Mouse (Mus musculus) right cerebral cortex, adult 2 months (tissue): ENCODE data around the gene Dpysl5.
"Not testable (repeated sequence)": the region's sequence is repeated elsewhere in the genome, so short reads cannot be mapped to it uniquely, and the experiment has no call there.

Experiments used
- DNase-seq, 2 experiments: peaks; one replicate each; pipeline ENCODE4 v3.0.0; 2021 to 2022; ENCODE audit warnings: low spot score in 2 of 2

The Dpysl5 gene

GRCm38 (mm10) chr5:30711147-30712001 is at the start of gene Dpysl5:
Gene Dpysl5, plus strand, starts transcription at chr5:30711564.
- DNase-seq: peak; percentile 71 to 72

GRCm38 (mm10) chr5:30665360-30665759 is 46.0 kb upstream of the Dpysl5 start:
- DNase-seq: no peak

GRCm38 (mm10) chr5:30665968-30666367 is 45.4 kb upstream of the Dpysl5 start:
- DNase-seq: peak; percentile 60 to 73

- peak; percentile 93 to 94 for DNase-seq
Measured at GRCm38 (mm10) chr5:30666391-30667195, 44.8 kb upstream of the Dpysl5 start, which contains the start of gene Cenpa. Gene Cenpa, plus strand, starts transcription at chr5:30666777.

GRCm38 (mm10) chr5:30667215-30667614 is 44.1 kb upstream of the Dpysl5 start:
- no peak for DNase-seq

- DNase-seq: no peak
Measured at GRCm38 (mm10) chr5:30667686-30668085, 43.7 kb upstream of the Dpysl5 start.

GRCm38 (mm10) chr5:30668637-30669495 is 42.5 kb upstream of the Dpysl5 start:
- no peak for DNase-seq

- no peak for DNase-seq
Measured at GRCm38 (mm10) chr5:30669496-30669830, 41.9 kb upstream of the Dpysl5 start.

- DNase-seq: no peak
Measured at GRCm38 (mm10) chr5:30670091-30670490, 41.3 kb upstream of the Dpysl5 start.

- no peak for DNase-seq
Measured at GRCm38 (mm10) chr5:30674001-30674400, 37.4 kb upstream of the Dpysl5 start.

GRCm38 (mm10) chr5:30676800-30677199 is 34.6 kb upstream of the Dpysl5 start:
- DNase-seq: no peak

GRCm38 (mm10) chr5:30678069-30678468 is 33.3 kb upstream of the Dpysl5 start:
- DNase-seq: not testable (repeated sequence)

- DNase-seq: no peak
Measured at GRCm38 (mm10) chr5:30678722-30679296, 32.6 kb upstream of the Dpysl5 start.

- no peak for DNase-seq
Measured at GRCm38 (mm10) chr5:30679593-30679992, 31.8 kb upstream of the Dpysl5 start.

GRCm38 (mm10) chr5:30681970-30682369 is 29.4 kb upstream of the Dpysl5 start:
- DNase-seq: no peak

- no peak for DNase-seq
Measured at GRCm38 (mm10) chr5:30682967-30683600, 28.3 kb upstream of the Dpysl5 start.

GRCm38 (mm10) chr5:30683993-30684392 is 27.4 kb upstream of the Dpysl5 start:
- DNase-seq: no peak

GRCm38 (mm10) chr5:30686781-30687180 is 24.6 kb upstream of the Dpysl5 start:
- DNase-seq: peak; percentile 44 to 49

GRCm38 (mm10) chr5:30700361-30701000 is 10.9 kb upstream of the Dpysl5 start:
- DNase-seq: no peak

GRCm38 (mm10) chr5:30701373-30701772 is 10.0 kb upstream of the Dpysl5 start:
- not testable (repeated sequence) for DNase-seq
